Mouse (Mus musculus) lung, postnatal 0 days (tissue): ENCODE measurements around the gene Azin2. TPM values are rescaled to one million over a fixed set of nuclear protein-coding genes. Genes with fewer than 3 reads are reported as not detected.

ENCODE experiments used
- ATAC-seq: fragments of 200-750 bp; cut with Nextera tagmentation; 2 replicates; pipeline ENCODE4 v1.8.0; 2017; ENCODE audit warnings: moderate library complexity
- DNase-seq: peaks from one replicate; pipeline ENCODE4 v3.0.0-alpha.2; 2016; ENCODE audit warnings: low spot score
- H3K27ac ChIP-seq: fragments of 300-500 bp; sonication (generic); 2 replicates; pipeline ENCODE4 v1.5.1; 2014; ENCODE audit warnings: antibody characterized with exemption, mild to moderate bottlenecking, low read length, mixed read lengths
- H3K27me3 ChIP-seq: fragments of 300-500 bp; sonication (generic); replicated peaks from 2 replicates; pipeline ENCODE4 v1.6.1; 2014; ENCODE audit warnings: low read length, mixed read lengths; ENCODE audit not compliant: insufficient read depth
- H3K36me3 ChIP-seq: fragments of 300-500 bp; sonication (generic); 2 replicates; pipeline ENCODE4 v1.6.1; 2014; ENCODE audit warnings: low read length, mixed read lengths; ENCODE audit not compliant: insufficient read depth
- H3K4me1 ChIP-seq: fragments of 300-500 bp; sonication (generic); 2 replicates; pipeline ENCODE4 v1.6.1; 2014; ENCODE audit warnings: antibody characterized with exemption, low read depth, low read length, mixed read lengths; ENCODE audit not compliant: insufficient read depth
- H3K4me2 ChIP-seq: fragments of 300-500 bp; sonication (generic); replicated peaks from 2 replicates; pipeline ENCODE4 v1.6.1; 2014; ENCODE audit warnings: low read depth, mild to moderate bottlenecking, low read length, moderate library complexity, mixed read lengths
- H3K4me3 ChIP-seq: fragments of 300-500 bp; sonication (generic); 2 replicates; pipeline ENCODE4 v1.5.1; 2014; ENCODE audit warnings: low read depth, low read length
- H3K9ac ChIP-seq: fragments of 300-500 bp; sonication (generic); replicated peaks from 2 replicates; pipeline ENCODE4 v1.6.1; 2014; ENCODE audit warnings: low read depth, mild to moderate bottlenecking
- H3K9me3 ChIP-seq: fragments of 300-500 bp; sonication (generic); 2 replicates; pipeline ENCODE4 v1.6.1; 2016; ENCODE audit warnings: low read length, mixed read lengths
- CTCF ChIP-seq: IDR thresholded peaks from 2 replicates; pipeline ENCODE4 v1.5.1; 2016; ENCODE audit warnings: antibody characterized with exemption, mild to moderate bottlenecking
- EP300 ChIP-seq: IDR thresholded peaks from 2 replicates; pipeline ENCODE4 v1.6.1; 2016; ENCODE audit warnings: antibody characterized with exemption, mild to moderate bottlenecking, control low read depth
- WGBS: fragments of 180-500 bp; shearing (Covaris S2); extraction: QIAGEN DNeasy Blood & Tissue Kit; methylation state at CpG from one replicate; pipeline ENCODE4 v1.1.7; 2014; 5-methylcytosine and 5-hydroxymethylcytosine counted together
- polyA plus RNA-seq: library from polyadenylated mRNA; unstranded; fragments of >200 nt; fragmentation: Nextera tagmentation; extraction: Ambion mirVana; gene quantifications from 2 replicates; pipeline ENCODE4 v1.2.1, GENCODE M21; 2015

The Azin2 gene
- polyA plus RNA-seq, 1 experiment from 2014 or later, result 42.2 TPM

DNA sequence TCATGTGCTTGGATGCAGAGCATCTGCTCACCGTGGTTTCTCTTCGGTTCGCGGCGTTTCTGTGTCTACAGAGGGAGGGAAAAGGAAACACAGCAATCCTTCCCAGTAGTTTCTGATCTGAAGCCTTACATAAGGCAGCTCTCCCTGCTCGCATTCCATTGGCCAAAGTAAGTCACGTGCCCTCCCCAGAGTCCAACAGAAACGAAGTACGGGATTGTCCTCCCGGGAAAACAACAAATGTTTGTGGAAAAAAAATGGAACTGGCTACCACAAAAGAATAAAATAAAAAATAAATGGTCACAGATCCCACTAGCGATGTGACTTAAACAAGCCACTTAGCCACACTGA is 19.6 kb upstream of the Azin2 start:
- DNase-seq (no peak), ATAC-seq (no peak)
- Histone ChIP-seq H3K4me3 (no peak overlapping the region), H3K36me3 (no peaks in the 10 kb centered on the region), H3K4me1 (no peaks in the 10 kb centered on the region), H3K9me3 (no peaks in the 10 kb centered on the region), H3K9ac (no peak overlapping the region), H3K27me3 (no peaks in the 10 kb centered on the region), H3K4me2 (no peak overlapping the region), H3K27ac (no peak overlapping the region)
- TF ChIP-seq EP300 (no peak), CTCF (no peak)
- WGBS, result 65% methylated on average over 11 of the region's 11 CpGs

DNA sequence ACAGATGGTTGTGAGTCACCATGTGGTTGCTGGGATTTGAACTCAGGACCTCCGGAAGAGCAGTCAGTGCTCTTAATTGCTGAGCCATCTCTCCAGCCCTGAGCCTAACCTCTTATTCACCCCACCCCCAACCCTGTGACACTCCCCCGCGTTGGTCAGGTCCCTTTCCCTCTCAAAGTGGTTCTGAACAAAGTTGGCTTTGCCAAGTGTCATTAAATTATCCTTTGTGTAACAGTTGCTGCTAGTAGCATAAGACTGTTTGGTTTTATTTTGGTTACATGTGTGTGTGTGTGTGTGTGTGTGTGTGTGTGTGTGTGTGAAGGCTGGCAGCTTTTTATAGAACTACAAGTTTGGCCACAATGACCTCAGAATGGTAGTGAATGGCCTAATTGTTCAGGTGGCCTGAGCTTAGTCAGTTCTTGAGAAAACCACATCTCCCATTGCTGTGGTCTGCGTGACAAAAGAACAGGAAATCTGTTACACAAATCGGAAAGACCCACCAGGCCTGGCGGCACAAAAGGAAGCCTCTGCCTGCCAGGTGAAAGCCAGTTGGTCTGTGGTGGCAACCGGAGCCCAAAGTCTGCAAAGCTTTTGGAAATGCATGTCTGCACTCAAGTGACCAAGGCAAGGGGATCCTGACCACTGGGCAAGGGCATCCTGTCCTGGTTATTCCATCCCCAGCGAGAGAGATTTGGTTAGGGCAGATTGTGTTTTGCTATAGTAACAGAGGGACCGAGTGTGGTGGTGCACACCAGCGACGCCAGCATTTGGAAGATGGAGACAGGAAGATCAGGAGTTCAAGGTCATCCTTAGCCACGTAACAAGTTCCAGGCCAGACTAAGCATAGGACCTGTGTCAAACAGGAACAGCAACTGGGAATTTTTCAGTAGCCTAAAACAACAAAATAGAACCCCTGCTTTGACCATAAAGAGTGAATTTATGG is 18.9 kb upstream of the Azin2 start:
- ATAC-seq (peak; percentile 10; the same call in 1 of the 2 replicates), DNase-seq (peak; percentile 42)
- TF ChIP-seq EP300, result no peak
- TF ChIP-seq CTCF, result no peak
- no peak overlapping the region for H3K9ac ChIP-seq
- no peaks in the 10 kb centered on the region for H3K4me1 ChIP-seq
- WGBS, result 57% methylated on average over 12 of the region's 12 CpGs
- H3K27me3 ChIP-seq, result no peaks in the 10 kb centered on the region
- H3K36me3 ChIP-seq, result no peaks in the 10 kb centered on the region
- no peak overlapping the region for H3K4me2 ChIP-seq
- no peak overlapping the region for H3K4me3 ChIP-seq
- no peaks in the 10 kb centered on the region for H3K9me3 ChIP-seq
- no peak overlapping the region for H3K27ac ChIP-seq

DNA sequence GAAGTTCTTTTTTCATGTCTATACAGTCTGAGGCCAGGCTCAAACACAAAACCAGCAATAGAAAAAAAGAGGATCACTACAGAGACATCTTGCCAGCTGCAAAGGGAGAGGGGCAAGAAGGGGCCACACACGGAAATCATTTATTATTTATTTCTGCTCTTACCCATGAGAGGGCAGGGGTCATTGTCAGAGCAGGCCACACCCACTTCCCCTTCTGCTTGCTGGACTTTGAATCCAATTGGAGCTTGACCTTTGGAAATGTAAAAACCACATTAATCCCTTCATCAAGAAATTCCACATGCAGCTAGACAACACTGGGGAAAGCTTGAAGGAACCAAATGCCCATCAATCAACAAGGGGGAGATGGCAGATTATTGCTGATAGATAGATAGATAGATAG is 16.4 kb upstream of the Azin2 start:
- no peak overlapping the region for H3K4me2 ChIP-seq

GRCm38 (mm10) chr4:128977217-128977616 is 15.0 kb upstream of the Azin2 start:
- no peak overlapping the region for H3K27ac ChIP-seq
- WGBS, result 53% methylated on average over 3 of the region's 3 CpGs
- no peak for TF ChIP-seq EP300
- TF ChIP-seq CTCF, result no peak
- H3K4me1 ChIP-seq, result no peaks in the 10 kb centered on the region
- H3K9ac ChIP-seq, result no peak overlapping the region
- no peaks in the 10 kb centered on the region for H3K36me3 ChIP-seq
- ATAC-seq, result no peak
- no peak overlapping the region for H3K4me2 ChIP-seq
- no peaks in the 10 kb centered on the region for H3K27me3 ChIP-seq
- no peak for DNase-seq
- H3K4me3 ChIP-seq, result no peak overlapping the region
- no peaks in the 10 kb centered on the region for H3K9me3 ChIP-seq

More for the DNA sequence above, 16.4 kb upstream of the Azin2 start:
- ATAC-seq, result no peak
- Histone ChIP-seq H3K9ac (no peak overlapping the region), H3K9me3 (no peaks in the 10 kb centered on the region), H3K4me1 (no peaks in the 10 kb centered on the region), H3K36me3 (no peaks in the 10 kb centered on the region), H3K27ac (no peak overlapping the region), H3K4me3 (no peak overlapping the region), H3K27me3 (no peaks in the 10 kb centered on the region)
- no peak for DNase-seq
- TF ChIP-seq CTCF (no peak), EP300 (no peak)
- 37% methylated on average over 1 of the region's 1 CpGs for WGBS

DNA sequence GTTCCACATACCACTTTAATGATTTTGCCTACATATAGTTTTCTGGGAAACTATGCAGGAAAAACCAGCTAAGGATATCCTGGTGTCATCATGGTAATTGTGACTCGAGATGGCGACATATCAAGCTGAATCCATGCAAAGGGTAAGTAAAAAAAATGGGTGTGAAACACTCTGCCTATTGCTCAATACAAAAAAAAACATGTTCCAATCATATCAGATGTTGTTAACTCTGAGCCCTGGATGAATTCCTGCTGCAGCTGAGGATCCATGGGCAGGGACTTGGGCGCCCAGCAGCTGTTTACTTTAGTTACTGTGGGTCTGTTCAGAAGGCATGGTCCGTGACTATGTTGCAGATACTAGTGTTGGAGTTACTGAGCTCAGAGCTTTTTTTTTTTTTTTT is 14.3 kb upstream of the Azin2 start:
- ATAC-seq (no peak), DNase-seq (peak; percentile 53)
- H3K4me2 ChIP-seq, result no peak overlapping the region
- no peak overlapping the region for H3K4me3 ChIP-seq
- no peaks in the 10 kb centered on the region for H3K27me3 ChIP-seq
- H3K4me1 ChIP-seq, result no peaks in the 10 kb centered on the region
- no peak overlapping the region for H3K27ac ChIP-seq
- TF ChIP-seq EP300 (no peak), CTCF (no peak)
- no peak overlapping the region for H3K9ac ChIP-seq
- no peaks in the 10 kb centered on the region for H3K36me3 ChIP-seq
- WGBS, result 52% methylated on average over 4 of the region's 4 CpGs
- no peaks in the 10 kb centered on the region for H3K9me3 ChIP-seq

GRCm38 (mm10) chr4:128974677-128975076 is 12.4 kb upstream of the Azin2 start:
- Histone ChIP-seq H3K9ac (no peak overlapping the region), H3K36me3 (no peaks in the 10 kb centered on the region), H3K4me2 (no peak overlapping the region), H3K27me3 (no peaks in the 10 kb centered on the region), H3K4me1 (no peaks in the 10 kb centered on the region), H3K4me3 (no peak overlapping the region), H3K27ac (no peak overlapping the region), H3K9me3 (no peaks in the 10 kb centered on the region)
- DNase-seq, result no peak
- no peak for TF ChIP-seq CTCF
- ATAC-seq, result no peak
- WGBS, result 83% methylated on average over 8 of the region's 8 CpGs
